Mouse (Mus musculus) olfactory bulb, adult 2 months (tissue): ENCODE results near the gene Slc44a4.

Experiments
- CTCF ChIP-seq: fragments of 200-500 bp; IDR thresholded peaks from 2 replicates; pipeline ENCODE4 v1.5.1; 2012; ENCODE audit warnings: low read depth, mild to moderate bottlenecking, low read length, moderate library complexity; ENCODE audit not compliant: insufficient read depth
- POLR2A ChIP-seq: fragments of 200-500 bp; IDR thresholded peaks from 2 replicates; pipeline ENCODE4 v1.6.1; 2012; ENCODE audit warnings: mild to moderate bottlenecking, low read depth, low read length, moderate library complexity; ENCODE audit not compliant: insufficient read depth

GRCm38 (mm10) chr17:34977000-34977399 is 62.7 kb downstream of the Slc44a4 start:
- TF ChIP-seq CTCF (no peak), POLR2A (no peak)
